Mouse (Mus musculus) brown adipose tissue, adult 24 weeks (tissue): ENCODE measurements at regions not wholly inside any gene's neighbourhood (a gene's known extent, or its start where the extent isn't known, plus 50 kb on each side); places are given as distances from the start of the nearest gene placed in this dataset.

Experiments used
- H3K27ac ChIP-seq: fragments of 200-500 bp; replicated peaks from 2 replicates; pipeline ENCODE4 v1.5.1; 2012; ENCODE audit warnings: low read depth, mild to moderate bottlenecking, low read length
- H3K4me1 ChIP-seq: fragments of 200-500 bp; 2 replicates; pipeline ENCODE4 v1.6.1; 2012; ENCODE audit warnings: low read length, mixed read lengths; ENCODE audit not compliant: control insufficient read depth, insufficient read depth, insufficient read length
- H3K4me3 ChIP-seq: fragments of 200-500 bp; 2 replicates; pipeline ENCODE4 v1.5.1; 2012; ENCODE audit warnings: low read depth, mild to moderate bottlenecking, low read length, moderate library complexity; ENCODE audit not compliant: insufficient read depth

GRCm38 (mm10) chr4:45683205-45683604 is 115.6 kb upstream of the Aldh1b1 start:
- 0 out of 2 replicates have a peak, but pooled peaks cover 4% of the 10 kb centered on the region for H3K4me1 ChIP-seq
- no peak overlapping the region for H3K27ac ChIP-seq
- H3K4me3 ChIP-seq = no peak overlapping the region

GRCm38 (mm10) chr4:45682746-45683145 is 116.1 kb upstream of the Aldh1b1 start:
- Histone ChIP-seq H3K27ac (no peak overlapping the region), H3K4me1 (0 out of 2 replicates have a peak, but pooled peaks cover 4% of the 10 kb centered on the region), H3K4me3 (no peak overlapping the region)

GRCm38 (mm10) chr4:45676137-45676536 is 122.7 kb upstream of the Aldh1b1 start:
- Histone ChIP-seq H3K4me3 (no peak overlapping the region), H3K4me1 (no peaks in the 10 kb centered on the region), H3K27ac (no peak overlapping the region)

- no peak overlapping the region for H3K4me3 ChIP-seq
- no peak overlapping the region for H3K27ac ChIP-seq
These were observed 124.5 kb upstream of the Aldh1b1 start for GRCm38 (mm10) chr4:45674291-45674690.

GRCm38 (mm10) chr4:45673081-45673819 is 125.6 kb upstream of the Aldh1b1 start:
- Histone ChIP-seq H3K27ac (no peak overlapping the region), H3K4me3 (no peak overlapping the region), H3K4me1 (no peaks in the 10 kb centered on the region)

More at GRCm38 (mm10) chr4:45674291-45674690, 124.5 kb upstream of the Aldh1b1 start:
- no peaks in the 10 kb centered on the region for H3K4me1 ChIP-seq

GRCm38 (mm10) chr4:45672262-45673076 is 126.4 kb upstream of the Aldh1b1 start:
- Histone ChIP-seq H3K4me3 (no peak overlapping the region), H3K4me1 (no peaks in the 10 kb centered on the region), H3K27ac (no peak overlapping the region)

- H3K4me3 ChIP-seq = no peak overlapping the region
- no peaks in the 10 kb centered on the region for H3K4me1 ChIP-seq
- no peak overlapping the region for H3K27ac ChIP-seq
These were observed 132.1 kb upstream of the Shb start for GRCm38 (mm10) chr4:45664372-45664771.

GRCm38 (mm10) chr4:45657350-45657978 is 125.2 kb upstream of the Shb start:
- Histone ChIP-seq H3K4me3 (no peak overlapping the region), H3K4me1 (no peaks in the 10 kb centered on the region), H3K27ac (no peak overlapping the region)

GRCm38 (mm10) chr4:45655780-45656179 is 123.5 kb upstream of the Shb start:
- no peak overlapping the region for H3K4me3 ChIP-seq
- no peak overlapping the region for H3K27ac ChIP-seq
- H3K4me1 ChIP-seq = no peaks in the 10 kb centered on the region

GRCm38 (mm10) chr4:45654804-45655155 is 122.5 kb upstream of the Shb start:
- Histone ChIP-seq H3K4me1 (no peaks in the 10 kb centered on the region), H3K27ac (no peak overlapping the region), H3K4me3 (no peak overlapping the region)

GRCm38 (mm10) chr4:45654019-45654803 is 121.9 kb upstream of the Shb start:
- H3K4me1 ChIP-seq = no peaks in the 10 kb centered on the region
- no peak overlapping the region for H3K27ac ChIP-seq
- H3K4me3 ChIP-seq = no peak overlapping the region

GRCm38 (mm10) chr4:45648884-45649577 is 116.8 kb upstream of the Shb start:
- Histone ChIP-seq H3K27ac (no peak overlapping the region), H3K4me3 (no peak overlapping the region), H3K4me1 (no peaks in the 10 kb centered on the region)

- H3K27ac ChIP-seq = no peak overlapping the region
- H3K4me3 ChIP-seq = no peak overlapping the region
- H3K4me1 ChIP-seq = no peaks in the 10 kb centered on the region
These were observed 115.2 kb upstream of the Shb start for GRCm38 (mm10) chr4:45647514-45647913.

- Histone ChIP-seq H3K4me3 (no peak overlapping the region), H3K4me1 (no peaks in the 10 kb centered on the region), H3K27ac (no peak overlapping the region)
These were observed 110.3 kb upstream of the Shb start for GRCm38 (mm10) chr4:45642604-45643003.
